Mouse (Mus musculus) lung, postnatal 10 days (tissue): ENCODE measurements around the gene Chd2.
"Not testable (repeated sequence)": the region's sequence is repeated elsewhere in the genome, so short reads cannot be mapped to it uniquely, and the experiment has no call there.

Source experiments
- DNase-seq: peaks from one replicate; pipeline ENCODE4 v3.0.0; 2021

The Chd2 gene

DNA sequence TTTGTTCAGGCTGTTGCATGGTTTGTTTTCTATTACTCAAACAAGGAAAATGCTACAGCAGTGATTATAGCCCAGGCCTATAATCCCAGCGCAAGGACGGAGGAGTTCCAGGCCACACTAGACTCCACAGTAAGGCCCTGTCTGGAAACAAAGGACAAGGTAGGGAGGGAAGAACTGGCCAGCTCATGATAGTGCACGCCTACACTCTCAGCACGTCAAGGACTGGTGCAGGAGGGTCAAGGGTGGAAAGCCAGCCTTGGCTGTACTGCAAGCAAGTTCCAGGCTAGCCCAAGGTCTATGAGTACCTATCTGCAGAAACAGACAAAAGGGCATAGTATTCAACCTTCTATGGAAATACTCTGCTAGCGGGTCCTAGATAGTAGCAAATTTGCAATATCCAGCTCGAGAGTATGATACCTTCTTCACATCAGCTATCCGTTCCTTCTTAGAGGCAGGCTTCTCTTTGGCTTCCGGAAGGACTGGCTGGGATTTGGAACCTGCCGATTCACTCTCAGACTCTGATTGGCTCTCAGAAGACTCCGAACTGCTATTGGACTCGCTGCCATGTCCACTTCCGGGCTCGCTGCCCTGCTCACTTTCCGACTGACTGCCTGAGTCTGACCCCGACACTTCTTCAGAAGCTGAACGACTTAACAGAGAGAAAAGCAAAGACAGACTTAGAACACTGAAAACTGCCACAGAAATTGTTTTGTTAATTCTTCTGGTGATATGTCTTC is 22.4 kb downstream of the Chd2 start:
- no peak for DNase-seq

- not testable (repeated sequence) for DNase-seq
Measured at GRCm38 (mm10) chr7:73518373-73518980, 23.2 kb downstream of the Chd2 start.

DNA sequence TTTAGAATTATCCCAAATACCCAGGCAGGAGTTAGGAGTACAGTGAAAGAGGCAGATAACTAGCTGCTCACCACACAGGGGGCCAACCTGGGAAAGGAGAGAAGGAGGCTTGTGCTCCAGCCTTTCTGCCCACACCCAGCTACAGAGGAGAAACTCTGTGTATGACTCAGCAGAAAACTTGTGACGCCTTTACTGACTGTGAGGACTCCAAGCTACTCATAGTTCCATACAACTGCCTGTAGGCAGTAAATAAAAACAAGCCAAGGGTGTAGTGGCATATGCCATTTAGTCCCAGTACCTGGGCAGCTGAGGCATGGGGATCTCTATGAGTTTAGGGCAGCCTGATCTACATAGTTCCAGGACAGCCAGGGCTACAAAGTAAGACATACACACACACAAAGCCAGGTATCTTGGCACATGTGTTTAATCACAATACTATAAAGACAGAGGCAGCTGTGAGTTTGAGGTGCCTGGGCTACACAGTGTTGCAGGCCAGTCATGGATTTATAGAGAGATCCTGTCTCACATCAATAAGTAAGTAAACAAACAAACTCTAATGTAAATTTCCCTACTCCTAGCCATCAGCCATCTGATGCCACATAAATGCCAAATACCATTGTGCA is 24.1 kb downstream of the Chd2 start:
- no peak for DNase-seq

GRCm38 (mm10) chr7:73516820-73517219 is 24.8 kb downstream of the Chd2 start:
- DNase-seq = no peak

GRCm38 (mm10) chr7:73514560-73514959 is 27.1 kb downstream of the Chd2 start:
- no peak for DNase-seq

DNA sequence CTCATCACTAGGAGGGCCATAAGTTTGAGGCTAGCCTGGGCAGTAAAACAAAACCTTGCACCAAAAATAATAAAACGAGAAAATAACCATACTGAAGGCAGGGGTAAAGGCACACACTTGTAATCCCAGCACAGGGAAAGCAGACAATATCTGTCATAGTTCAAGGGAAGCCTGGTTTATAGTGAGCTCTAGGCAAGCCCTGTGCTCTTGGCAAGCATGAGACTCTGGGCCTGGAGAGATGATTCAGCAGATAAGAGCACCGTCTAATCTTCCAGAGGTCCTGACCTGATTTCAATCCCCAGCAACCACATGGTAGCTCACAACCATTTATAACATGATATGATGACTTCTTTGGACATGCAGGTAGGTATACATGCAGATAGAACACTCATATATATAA is 29.2 kb downstream of the Chd2 start:
- DNase-seq = no peak

GRCm38 (mm10) chr7:73508688-73509087 is 32.9 kb downstream of the Chd2 start:
- DNase-seq = no peak

DNA sequence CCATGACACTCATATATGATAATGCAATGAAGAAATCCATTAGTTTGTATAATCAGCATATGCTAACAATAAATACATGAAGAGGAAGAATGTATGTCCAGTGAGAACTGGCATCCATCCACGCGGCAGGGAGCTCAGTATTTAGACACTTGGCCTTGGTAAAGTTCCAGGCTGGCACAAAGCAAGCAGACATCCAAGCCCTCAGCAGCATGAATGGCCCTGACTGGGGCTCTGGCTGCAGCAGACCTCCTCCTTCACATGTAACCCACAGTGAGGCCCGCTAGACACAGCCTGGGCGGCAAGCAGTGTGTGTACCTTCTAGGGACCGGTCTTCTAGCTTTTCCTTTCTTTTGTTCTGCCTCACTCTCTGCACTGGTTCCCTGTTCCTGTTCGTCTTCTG is 34.1 kb downstream of the Chd2 start:
- no peak for DNase-seq

GRCm38 (mm10) chr7:73506852-73507251 is 34.8 kb downstream of the Chd2 start:
- no peak for DNase-seq

DNA sequence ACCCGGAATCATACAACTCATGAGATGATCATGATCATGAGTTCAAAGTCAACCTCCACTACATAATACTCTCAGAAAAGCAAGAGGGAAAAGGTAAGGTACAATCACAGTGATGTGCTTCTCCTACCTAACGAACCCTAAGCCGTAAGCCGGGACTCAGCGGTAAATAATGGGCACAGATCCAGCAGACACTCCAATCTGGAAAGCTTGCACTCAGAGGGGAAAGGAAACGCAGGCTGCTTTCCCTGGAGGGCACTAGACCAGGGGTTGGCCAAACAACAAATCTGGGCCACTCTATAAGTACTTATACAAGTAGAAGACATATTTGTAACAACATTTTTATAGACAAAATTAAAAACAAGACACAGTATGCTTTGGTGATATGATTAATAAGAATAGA is 36.4 kb downstream of the Chd2 start:
- DNase-seq = peak; percentile 40

- no peak for DNase-seq
Measured at GRCm38 (mm10) chr7:73498200-73498599, 43.4 kb downstream of the Chd2 start.

DNA sequence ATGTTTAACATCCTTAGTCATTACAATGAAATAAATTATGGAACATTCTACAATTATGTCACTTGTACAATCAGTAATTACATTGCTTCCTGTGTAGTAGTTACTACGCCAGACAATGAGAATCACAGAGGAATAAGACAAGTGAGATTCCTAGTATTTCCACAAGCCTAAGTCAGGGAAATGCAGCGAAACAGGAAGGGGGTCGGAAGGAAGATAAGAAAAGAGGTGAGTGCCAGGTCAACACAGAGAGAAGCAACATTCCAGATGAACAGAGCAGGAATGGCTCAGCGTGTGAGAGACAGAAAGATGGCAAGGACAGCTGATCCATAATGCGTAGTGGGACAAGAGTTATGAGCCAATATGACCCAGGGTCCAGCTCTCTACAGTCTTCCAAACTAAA is 52.4 kb downstream of the Chd2 start:
- DNase-seq = no peak

GRCm38 (mm10) chr7:73481094-73481493 is 60.5 kb downstream of the Chd2 start:
- no peak for DNase-seq

GRCm38 (mm10) chr7:73479506-73479905 is 62.1 kb downstream of the Chd2 start:
- no peak for DNase-seq

DNA sequence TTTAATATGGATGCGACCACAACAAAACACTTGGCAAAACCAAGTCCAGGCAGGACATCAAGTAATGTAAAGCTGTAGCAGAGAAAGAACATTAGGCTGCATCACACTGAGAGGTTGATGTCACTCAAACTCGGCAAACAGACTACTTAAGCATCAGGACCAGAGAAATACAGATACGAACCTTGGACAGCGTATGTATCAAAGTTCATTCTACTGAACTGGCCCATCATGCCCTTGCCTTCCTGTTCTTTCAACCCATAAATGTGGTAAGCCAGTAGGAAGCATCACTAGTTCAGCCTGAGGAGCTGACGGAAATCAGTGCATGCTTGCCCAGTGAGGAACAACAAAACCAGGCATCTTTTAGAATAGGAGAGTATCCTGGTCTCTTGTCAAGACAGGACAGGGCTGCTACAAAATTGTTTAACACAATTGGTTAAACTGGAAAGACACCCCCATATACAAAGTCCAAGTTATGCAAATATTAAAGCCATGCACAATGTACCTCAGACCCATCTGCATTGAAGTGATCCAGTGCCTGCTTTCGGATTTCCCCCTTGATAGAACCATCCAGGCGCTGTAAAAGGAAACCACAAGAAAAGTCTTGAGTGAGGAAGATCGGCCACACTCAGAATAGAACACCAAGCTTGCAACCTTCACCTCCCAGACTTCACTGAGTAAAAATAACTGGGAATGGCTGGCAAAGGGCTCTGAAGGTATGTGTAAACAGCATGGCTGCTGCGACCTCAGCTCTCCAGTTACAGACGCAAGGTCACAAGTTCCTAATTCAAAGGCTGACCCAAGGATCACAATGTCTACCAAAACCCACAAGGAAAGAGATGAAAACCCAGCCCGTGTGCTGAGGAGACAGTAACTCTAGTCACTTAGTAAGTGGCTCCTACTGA is 63.2 kb downstream of the Chd2 start:
- DNase-seq = no peak

DNA sequence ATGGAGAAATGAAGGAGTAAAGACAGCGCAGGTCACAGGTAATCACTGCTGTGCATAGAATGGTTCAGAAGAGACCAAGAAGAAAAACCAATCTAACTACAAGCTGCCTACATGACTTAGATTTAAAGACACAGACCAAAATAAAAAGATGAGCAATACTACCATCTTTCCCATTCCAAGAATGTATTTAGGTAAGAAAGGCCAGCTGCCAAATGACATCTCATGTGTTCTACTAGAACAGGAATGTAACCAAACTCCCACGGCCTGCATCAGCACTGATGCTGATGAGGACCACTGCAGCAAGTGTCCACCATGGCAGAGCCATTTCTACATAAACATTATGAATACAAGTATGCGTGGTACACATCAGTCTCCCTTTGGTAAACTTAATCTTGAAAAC is 73.9 kb downstream of the Chd2 start:
- no peak for DNase-seq

DNA sequence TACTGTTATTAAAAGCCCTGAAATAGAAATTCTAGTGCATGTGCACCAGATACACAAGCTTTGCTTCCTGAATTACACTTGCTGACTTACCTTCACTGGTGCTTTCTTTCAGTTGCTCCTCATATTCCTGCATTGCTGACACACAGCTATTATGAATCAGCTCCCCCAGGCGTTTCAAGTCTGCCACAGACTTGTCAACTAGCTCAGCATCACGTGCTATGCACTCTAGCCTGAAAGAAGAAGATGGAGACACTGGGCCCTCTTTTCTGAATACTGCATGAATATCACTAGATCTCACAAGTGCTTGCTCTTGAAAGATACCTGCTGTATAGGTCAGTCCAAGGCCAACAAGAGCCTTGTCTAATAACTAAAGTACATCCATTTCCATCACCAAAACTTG is 78.1 kb downstream of the Chd2 start:
- DNase-seq = no peak

- DNase-seq = no peak
Measured at GRCm38 (mm10) chr7:73454113-73454512, 87.5 kb downstream of the Chd2 start.

DNA sequence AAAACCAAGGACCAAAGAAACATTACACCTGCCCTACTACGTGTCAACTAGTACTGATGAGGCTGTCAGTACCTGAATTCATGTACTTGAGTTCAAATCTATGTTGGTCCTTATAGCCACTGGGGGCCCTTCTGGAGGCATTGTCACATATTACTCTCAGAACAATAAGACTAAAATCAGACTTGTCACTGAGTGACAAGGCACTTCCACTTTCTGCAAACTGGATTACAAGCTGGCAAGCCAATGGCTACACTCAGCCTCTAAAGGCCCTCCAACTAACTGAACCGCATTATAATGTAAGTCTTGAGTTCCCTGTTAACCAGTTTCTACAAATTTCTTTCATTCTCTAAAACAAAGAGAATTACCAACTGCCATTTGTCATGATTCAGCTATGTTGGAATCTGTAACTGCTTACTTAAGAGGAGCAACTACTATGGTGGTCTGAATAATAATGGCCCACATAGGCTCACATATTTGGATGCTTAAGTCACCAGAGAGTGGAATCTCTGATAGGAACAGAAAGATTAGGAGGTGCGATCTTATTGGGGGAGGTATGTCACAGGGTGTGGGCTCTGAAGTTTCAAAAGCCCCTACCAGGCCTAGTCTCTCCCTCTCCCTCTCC is 89.3 kb downstream of the Chd2 start:
- DNase-seq = no peak

GRCm38 (mm10) chr7:73451594-73451993 is 90.0 kb downstream of the Chd2 start:
- DNase-seq = no peak

GRCm38 (mm10) chr7:73442246-73442645 is 99.4 kb downstream of the Chd2 start:
- no peak for DNase-seq

GRCm38 (mm10) chr7:73441802-73442201 is 99.8 kb downstream of the Chd2 start:
- DNase-seq = no peak

DNA sequence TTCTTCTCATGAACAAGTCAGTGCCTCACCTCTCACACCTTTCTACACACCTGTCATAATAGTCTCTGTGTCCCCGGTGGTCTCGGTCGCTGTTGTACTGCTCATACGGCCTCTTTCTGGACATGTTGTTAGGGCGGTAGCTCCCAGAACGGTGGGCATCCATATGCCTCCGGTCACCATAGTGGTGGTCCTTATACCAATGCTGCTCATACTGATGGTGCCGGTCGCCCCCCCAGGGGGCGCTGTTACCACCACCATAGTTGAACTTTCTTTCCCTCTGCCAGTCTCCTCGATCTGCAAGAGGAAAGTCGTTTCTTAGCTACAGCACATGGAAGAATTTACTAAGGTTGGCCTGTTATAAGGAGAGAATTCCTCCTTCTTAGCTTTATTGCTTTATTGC is 105.9 kb downstream of the Chd2 start:
- peak; percentile 19 for DNase-seq
